Mouse (Mus musculus) cerebellum, adult 11 months (tissue): ENCODE measurements around the gene Ncbp3.
"Not testable (repeated sequence)": the region's sequence is repeated elsewhere in the genome, so short reads cannot be mapped to it uniquely, and the experiment has no call there.

ENCODE experiments used
- DNase-seq: peaks from one replicate; pipeline ENCODE4 v3.0.0; 2022

Ncbp3 gene

GRCm38 (mm10) chr11:73090283-73090682 is 42.7 kb downstream of the Ncbp3 start, which contains the start of gene Itgae:
Gene Itgae (plus strand): TSS chr11:73090583.
- DNase-seq, result no peak

GRCm38 (mm10) chr11:73090826-73091225 is 43.2 kb downstream of the Ncbp3 start:
- DNase-seq, result no peak

GRCm38 (mm10) chr11:73092057-73092456 is 44.5 kb downstream of the Ncbp3 start:
- DNase-seq, result no peak

GRCm38 (mm10) chr11:73092877-73093276 is 45.3 kb downstream of the Ncbp3 start:
- no peak for DNase-seq

GRCm38 (mm10) chr11:73094231-73094995 is 46.8 kb downstream of the Ncbp3 start:
- no peak for DNase-seq

- no peak for DNase-seq
These were observed 51.3 kb downstream of the Ncbp3 start for GRCm38 (mm10) chr11:73098860-73099259.

GRCm38 (mm10) chr11:73099976-73100750 is 52.6 kb downstream of the Ncbp3 start:
- DNase-seq, result no peak

GRCm38 (mm10) chr11:73101308-73101707 is 53.7 kb downstream of the Ncbp3 start:
- no peak for DNase-seq

- no peak for DNase-seq
These were observed 57.7 kb downstream of the Ncbp3 start for GRCm38 (mm10) chr11:73105246-73105645.

GRCm38 (mm10) chr11:73107358-73107757 is 59.8 kb downstream of the Ncbp3 start:
- DNase-seq, result not testable (repeated sequence)

- no peak for DNase-seq
These were observed 60.8 kb downstream of the Ncbp3 start for GRCm38 (mm10) chr11:73108195-73108897.

- no peak for DNase-seq
These were observed 61.5 kb downstream of the Ncbp3 start for GRCm38 (mm10) chr11:73108898-73109625.

- no peak for DNase-seq
These were observed 62.4 kb downstream of the Ncbp3 start for GRCm38 (mm10) chr11:73109941-73110340.

GRCm38 (mm10) chr11:73111414-73111813 is 63.8 kb downstream of the Ncbp3 start:
- DNase-seq, result no peak

GRCm38 (mm10) chr11:73126495-73126894 is 78.9 kb downstream of the Ncbp3 start:
- no peak for DNase-seq

- DNase-seq, result no peak
These were observed 83.4 kb downstream of the Ncbp3 start for GRCm38 (mm10) chr11:73131020-73131419.

- no peak for DNase-seq
These were observed 85.4 kb downstream of the Ncbp3 start for GRCm38 (mm10) chr11:73132999-73133398.

GRCm38 (mm10) chr11:73134222-73134621 is 86.6 kb downstream of the Ncbp3 start:
- DNase-seq, result no peak

GRCm38 (mm10) chr11:73136587-73136986 is 89.0 kb downstream of the Ncbp3 start:
- DNase-seq, result no peak

GRCm38 (mm10) chr11:73137116-73137515 is 89.5 kb downstream of the Ncbp3 start:
- DNase-seq, result no peak

- peak; percentile 76 for DNase-seq
These were observed 90.3 kb downstream of the Ncbp3 start, which contains the start of gene Haspin for GRCm38 (mm10) chr11:73137591-73138501. Gene Haspin (minus strand): TSS chr11:73138294.
